Mouse (Mus musculus) midbrain, embryonic 16.5 days (tissue): ENCODE data around the gene Atl3. TPM values are rescaled to one million over a fixed set of nuclear protein-coding genes. Genes with fewer than 3 reads are reported as not detected.

Experiments
- ATAC-seq: fragments of 200-750 bp; cut with Nextera tagmentation; 2 replicates; pipeline ENCODE4 v1.8.0; 2017; ENCODE audit warnings: moderate TSS enrichment
- H3K27ac ChIP-seq: fragments of 300-500 bp; sonication (generic); 2 replicates; pipeline ENCODE4 v1.5.1; 2014; ENCODE audit warnings: mild to moderate bottlenecking, low read length, mixed read lengths
- H3K27me3 ChIP-seq: fragments of 300-500 bp; sonication (generic); 2 replicates; pipeline ENCODE4 v1.6.1; 2014; ENCODE audit warnings: low read depth, low read length, mixed read lengths; ENCODE audit not compliant: control insufficient read depth, insufficient read depth
- H3K36me3 ChIP-seq: fragments of 300-500 bp; sonication (generic); 2 replicates; pipeline ENCODE4 v1.6.1; 2014; ENCODE audit warnings: mild to moderate bottlenecking, low read length, moderate library complexity, mixed read lengths; ENCODE audit not compliant: control insufficient read depth, insufficient read depth
- H3K4me1 ChIP-seq: fragments of 300-500 bp; sonication (generic); 2 replicates; pipeline ENCODE4 v1.6.1; 2014; ENCODE audit warnings: mild to moderate bottlenecking, low read length, mixed read lengths; ENCODE audit not compliant: control insufficient read depth, insufficient read depth
- H3K4me2 ChIP-seq: fragments of 300-500 bp; sonication (generic); 2 replicates; pipeline ENCODE4 v1.6.1; 2014; ENCODE audit warnings: mild to moderate bottlenecking, low read length, mixed read lengths
- H3K4me3 ChIP-seq: fragments of 300-500 bp; sonication (generic); 2 replicates; pipeline ENCODE4 v1.5.1; 2014; ENCODE audit warnings: low read depth, mild to moderate bottlenecking, low read length, moderate library complexity, mixed read lengths
- H3K9ac ChIP-seq: fragments of 300-500 bp; sonication (generic); 2 replicates; pipeline ENCODE4 v1.6.1; 2014; ENCODE audit warnings: low read depth, low read length, mixed read lengths
- H3K9me3 ChIP-seq: fragments of 300-500 bp; sonication (generic); replicated peaks from 2 replicates; pipeline ENCODE4 v1.6.1; 2014; ENCODE audit warnings: mild to moderate bottlenecking, low read length, mixed read lengths; ENCODE audit not compliant: control insufficient read depth, poor library complexity, severe bottlenecking
- WGBS: fragments of 180-500 bp; shearing (Covaris S2); extraction: QIAGEN DNeasy Blood & Tissue Kit; methylation state at CpG from one replicate; pipeline ENCODE4 v1.1.7; 2014; 5-methylcytosine and 5-hydroxymethylcytosine counted together
- polyA plus RNA-seq: library from polyadenylated mRNA; unstranded; fragments of >200 nt; fragmentation: Nextera tagmentation; extraction: Ambion mirVana; gene quantifications from 2 replicates; pipeline ENCODE4 v1.2.1, GENCODE M21; 2015

Atl3 gene
- polyA plus RNA-seq, result 6.7 and 6.8 TPM in 2 replicates

- H3K36me3 ChIP-seq, result no peaks in the 10 kb centered on the region
- no peaks in the 10 kb centered on the region for H3K27me3 ChIP-seq
- H3K9me3 ChIP-seq, result no peaks in the 10 kb centered on the region
- peak within 1 kb of the TSS; percentile 53 for H3K4me2 ChIP-seq
- H3K4me3 ChIP-seq, result peak within 1 kb of the TSS; percentile 79
- H3K9ac ChIP-seq, result peak within 1 kb of the TSS; percentile 94
- 31% methylated on average over 31 of the region's 31 CpGs for WGBS
- peak within 1 kb of the TSS; percentile 97 for H3K27ac ChIP-seq
- peak; percentile 0; the same call in 1 of the 2 replicates for ATAC-seq
- peaks cover 6% of the 10 kb centered on the region; the same call in 1 of the 2 replicates for H3K4me1 ChIP-seq
These were observed at the start of gene Atl3 for GRCm38 (mm10) chr19:7493352-7494186. TSS of gene Atl3 (plus strand) at chr19:7494040.

DNA sequence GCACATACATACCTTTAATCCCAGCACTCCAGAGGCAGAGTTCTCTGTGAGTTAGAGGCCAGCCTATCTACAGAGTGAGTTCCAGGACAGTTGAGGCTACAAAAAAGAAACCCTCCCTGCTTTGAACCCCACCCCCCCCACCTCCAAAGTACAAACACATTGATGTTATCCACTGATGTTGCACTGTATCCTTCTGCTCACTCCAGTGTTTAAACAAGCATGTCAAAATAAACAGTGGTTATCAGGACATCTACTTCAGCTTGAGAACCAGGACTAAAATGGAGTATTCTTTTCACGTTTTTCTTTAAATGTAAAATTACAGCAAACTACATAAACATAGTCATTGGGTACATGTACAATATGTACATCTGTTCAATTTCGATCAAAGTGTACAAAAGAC is 48.7 kb upstream of the Atl3 start:
- H3K27ac ChIP-seq, result no peak overlapping the region
- no peak for ATAC-seq
- WGBS, result 95% methylated on average over 2 of the region's 2 CpGs
- H3K36me3 ChIP-seq, result no peaks in the 10 kb centered on the region
- no peaks in the 10 kb centered on the region for H3K4me1 ChIP-seq
- no peak overlapping the region for H3K4me3 ChIP-seq
- H3K27me3 ChIP-seq, result no peaks in the 10 kb centered on the region
- no peak overlapping the region for H3K4me2 ChIP-seq
- H3K9ac ChIP-seq, result no peak overlapping the region
- H3K9me3 ChIP-seq, result no peaks in the 10 kb centered on the region

GRCm38 (mm10) chr19:7445596-7445995 is 48.2 kb upstream of the Atl3 start:
- Histone ChIP-seq H3K4me3 (no peak overlapping the region), H3K36me3 (no peaks in the 10 kb centered on the region), H3K27me3 (no peaks in the 10 kb centered on the region), H3K4me2 (no peak overlapping the region), H3K9ac (no peak overlapping the region), H3K4me1 (no peaks in the 10 kb centered on the region), H3K27ac (no peak overlapping the region), H3K9me3 (no peaks in the 10 kb centered on the region)
- ATAC-seq, result no peak
- 100% methylated on average over 1 of the region's 1 CpGs for WGBS

GRCm38 (mm10) chr19:7456803-7457202 is 37.0 kb upstream of the Atl3 start:
- H3K9me3 ChIP-seq, result no peaks in the 10 kb centered on the region
- no peak for ATAC-seq
- WGBS, result 76% methylated on average over 2 of the region's 2 CpGs
- no peaks in the 10 kb centered on the region for H3K36me3 ChIP-seq
- H3K9ac ChIP-seq, result no peak overlapping the region
- H3K27me3 ChIP-seq, result no peaks in the 10 kb centered on the region
- no peak overlapping the region for H3K4me2 ChIP-seq
- no peak overlapping the region for H3K27ac ChIP-seq
- no peak overlapping the region for H3K4me3 ChIP-seq
- H3K4me1 ChIP-seq, result peaks cover 9% of the 10 kb centered on the region; the same call in 1 of the 2 replicates

DNA sequence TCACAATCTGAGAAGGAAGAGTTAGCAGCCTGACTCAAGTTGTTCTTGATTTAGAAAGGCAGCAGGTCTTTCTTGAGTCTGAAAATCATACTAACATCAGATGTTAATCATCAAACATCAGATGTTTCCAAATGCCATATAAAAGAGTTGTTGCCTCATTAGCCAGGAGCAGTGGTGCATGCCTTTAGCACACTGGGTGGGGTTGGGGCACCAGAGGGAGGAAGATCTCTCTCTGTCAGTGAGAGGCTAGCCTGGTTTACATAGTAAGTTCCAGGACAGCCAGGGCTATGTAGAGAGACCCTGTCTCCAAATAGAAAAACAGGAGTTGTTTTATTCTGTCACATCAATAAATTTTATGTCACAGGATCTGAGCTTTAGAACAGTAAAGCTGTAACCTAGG is 34.9 kb upstream of the Atl3 start:
- H3K4me1 ChIP-seq, result peaks cover 7% of the 10 kb centered on the region; the same call in 1 of the 2 replicates
- H3K9ac ChIP-seq, result no peak overlapping the region
- no peak overlapping the region for H3K4me3 ChIP-seq
- H3K27me3 ChIP-seq, result no peaks in the 10 kb centered on the region
- H3K36me3 ChIP-seq, result no peaks in the 10 kb centered on the region
- no peak overlapping the region for H3K4me2 ChIP-seq
- no peaks in the 10 kb centered on the region for H3K9me3 ChIP-seq
- ATAC-seq, result no peak
- H3K27ac ChIP-seq, result no peak overlapping the region

GRCm38 (mm10) chr19:7459370-7459769 is 34.5 kb upstream of the Atl3 start:
- Histone ChIP-seq H3K4me2 (no peak overlapping the region), H3K4me3 (no peak overlapping the region)
- ATAC-seq, result no peak

GRCm38 (mm10) chr19:7467915-7468314 is 25.9 kb upstream of the Atl3 start:
- H3K27me3 ChIP-seq, result no peaks in the 10 kb centered on the region
- H3K4me3 ChIP-seq, result no peak overlapping the region
- no peaks in the 10 kb centered on the region for H3K9me3 ChIP-seq
- no peak overlapping the region for H3K27ac ChIP-seq
- H3K4me2 ChIP-seq, result no peak overlapping the region
- peaks cover 2% of the 10 kb centered on the region; the same call in 1 of the 2 replicates for H3K36me3 ChIP-seq
- no peak for ATAC-seq
- H3K4me1 ChIP-seq, result peaks cover 4% of the 10 kb centered on the region; the same call in 1 of the 2 replicates
- no peak overlapping the region for H3K9ac ChIP-seq

More at GRCm38 (mm10) chr19:7459370-7459769, 34.5 kb upstream of the Atl3 start:
- no peak overlapping the region for H3K9ac ChIP-seq
- peaks cover 7% of the 10 kb centered on the region; the same call in 1 of the 2 replicates for H3K4me1 ChIP-seq
- no peaks in the 10 kb centered on the region for H3K36me3 ChIP-seq
- H3K27ac ChIP-seq, result no peak overlapping the region
- H3K9me3 ChIP-seq, result no peaks in the 10 kb centered on the region
- 89% methylated on average over 2 of the region's 2 CpGs for WGBS
- H3K27me3 ChIP-seq, result no peaks in the 10 kb centered on the region

DNA sequence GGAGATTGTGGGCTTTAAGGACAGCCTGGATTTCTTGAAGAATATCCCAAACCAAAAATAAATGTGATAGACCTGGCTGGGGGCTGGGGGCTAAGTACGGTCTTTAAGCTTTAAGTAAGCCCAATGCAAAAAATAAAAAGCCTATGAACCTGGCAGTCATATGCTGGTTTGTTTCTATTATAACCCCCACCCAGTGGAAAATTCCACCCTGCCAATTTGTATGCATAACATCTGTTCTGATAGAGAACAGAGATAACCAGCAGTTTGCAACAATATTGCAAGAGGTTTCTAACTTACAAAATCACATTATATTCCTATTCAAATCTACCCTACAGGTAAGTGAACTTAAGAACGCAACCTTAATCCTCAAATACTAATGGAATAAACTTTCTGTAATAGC is 23.2 kb upstream of the Atl3 start:
- peaks cover 4% of the 10 kb centered on the region; the same call in 1 of the 2 replicates for H3K4me1 ChIP-seq
- no peak overlapping the region for H3K9ac ChIP-seq
- H3K4me2 ChIP-seq, result no peak overlapping the region
- no peaks in the 10 kb centered on the region for H3K27me3 ChIP-seq
- WGBS, result 92% methylated on average over 2 of the region's 2 CpGs
- no peaks in the 10 kb centered on the region for H3K9me3 ChIP-seq
- no peak for ATAC-seq
- peaks cover 2% of the 10 kb centered on the region; the same call in 1 of the 2 replicates for H3K36me3 ChIP-seq
- H3K27ac ChIP-seq, result no peak overlapping the region
- H3K4me3 ChIP-seq, result no peak overlapping the region

DNA sequence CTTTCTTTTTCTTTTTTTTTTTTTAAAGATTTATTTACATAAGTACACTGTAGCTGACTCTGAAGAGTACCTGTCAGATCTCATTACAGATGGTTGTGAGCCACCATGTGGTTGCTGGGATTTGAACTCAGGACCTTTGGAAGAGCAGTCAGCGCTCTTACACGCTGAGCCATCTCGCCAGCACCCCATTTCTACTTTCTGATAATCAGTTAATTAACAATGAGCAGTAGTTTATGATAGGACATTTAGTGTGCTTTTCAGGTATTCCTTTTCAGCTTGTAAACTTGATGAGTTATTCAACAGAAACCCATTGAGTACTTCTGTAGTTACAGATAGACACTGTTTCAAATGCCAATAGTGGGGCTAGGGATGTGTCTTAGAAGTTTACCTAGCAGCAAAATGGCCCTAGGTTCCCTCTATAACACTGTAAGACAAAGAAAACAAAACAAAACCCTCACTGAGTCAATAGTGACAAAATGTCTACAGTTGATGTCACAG is 14.0 kb upstream of the Atl3 start:
- Histone ChIP-seq H3K4me1 (peaks cover 47% of the 10 kb centered on the region), H3K36me3 (no peaks in the 10 kb centered on the region), H3K27me3 (no peaks in the 10 kb centered on the region), H3K9ac (no peak overlapping the region), H3K4me3 (no peak overlapping the region), H3K4me2 (peak overlapping the region; percentile 82), H3K9me3 (no peaks in the 10 kb centered on the region), H3K27ac (no peak overlapping the region)
- ATAC-seq, result no peak
- WGBS, result over 99% methylated on average over 3 of the region's 3 CpGs
